Mouse (Mus musculus): ENCODE data around the gene Commd9. TPM values are rescaled to one million over a fixed set of nuclear protein-coding genes. Genes with fewer than 3 reads are reported as not detected.

Commd9 gene
- total RNA-seq, 2 experiments from 2014 or later: 38.0 to 38.6 TPM

DNA sequence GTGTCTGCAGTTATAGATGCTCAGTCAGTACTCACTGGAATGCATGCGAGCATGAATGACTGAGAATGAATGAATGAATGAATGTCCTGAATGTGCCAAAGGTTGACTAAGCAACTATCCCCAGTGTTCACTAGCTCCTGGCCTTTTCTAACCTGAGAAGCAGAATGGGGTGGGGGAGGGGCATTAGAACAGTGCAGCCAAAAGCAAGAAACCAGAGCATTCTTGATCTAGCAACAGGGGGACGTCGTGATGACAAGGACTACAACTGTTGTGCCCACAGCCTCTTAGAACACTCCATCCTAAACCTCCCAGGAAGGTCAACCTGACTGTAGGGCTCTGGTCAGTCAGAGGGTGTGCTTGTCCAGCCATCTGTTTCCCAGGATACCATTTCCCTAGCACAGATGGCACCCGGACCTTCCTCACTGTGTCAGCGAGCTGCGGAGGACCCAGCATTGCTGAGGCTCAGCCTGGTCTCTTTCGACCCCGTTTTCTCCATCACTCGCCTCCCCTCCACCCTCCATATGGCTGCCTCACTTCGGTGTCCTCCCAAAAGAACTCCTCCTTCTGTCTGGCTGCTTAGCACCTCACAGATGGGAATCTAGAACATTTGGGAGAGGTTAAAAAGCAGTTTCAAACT is 21.5 kb downstream of the Commd9 start:
- DNase-seq (ENCODE audit: low spot score in 2 of 2): peak; percentile 45 to 48

DNA sequence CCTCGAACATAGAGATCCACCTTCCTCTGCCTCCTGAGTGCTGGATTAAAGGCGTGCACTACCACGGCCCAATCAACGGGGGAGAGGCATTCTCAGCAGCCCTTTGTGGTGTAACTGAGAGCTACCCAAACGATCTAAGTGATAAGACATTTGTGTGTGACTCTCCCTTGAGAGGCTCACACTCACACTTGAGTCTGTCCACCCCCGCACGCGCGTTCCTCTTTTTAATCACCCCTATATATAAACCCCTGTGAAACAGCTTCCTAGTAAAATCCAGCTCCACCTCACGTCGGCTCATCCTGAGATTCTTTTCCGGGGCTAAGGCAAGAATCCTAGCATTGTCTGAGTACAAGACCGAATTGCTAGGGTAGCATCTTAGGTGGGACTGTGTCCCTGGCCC is 22.7 kb downstream of the Commd9 start:
- peak; percentile 54 for DNase-seq (ENCODE audit: low spot score in 2 of 2)

- DNase-seq (ENCODE audit: low spot score in 2 of 2): no peak
These were observed 23.5 kb downstream of the Commd9 start for GRCm38 (mm10) chr2:101909326-101910080.

DNA sequence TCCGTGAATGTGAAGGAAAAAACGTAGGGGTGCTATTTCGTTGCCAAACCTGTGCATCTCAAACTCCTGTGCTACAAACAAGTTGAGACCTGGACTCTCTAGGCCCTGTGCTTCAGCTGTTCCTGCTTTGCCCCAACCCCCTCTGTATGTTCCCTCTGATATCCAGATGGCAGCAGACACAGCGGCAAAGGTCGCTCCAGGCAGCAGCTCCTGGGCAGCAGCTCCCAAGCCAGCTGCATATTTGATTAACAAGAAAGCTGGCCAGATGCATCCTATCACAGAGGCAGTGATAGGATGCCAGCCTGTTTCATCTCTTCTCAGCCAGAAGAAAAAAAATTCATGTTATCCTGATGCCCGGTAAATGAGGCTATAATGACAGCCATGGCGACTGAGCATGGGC is 32.5 kb downstream of the Commd9 start:
- no peak for DNase-seq (ENCODE audit: low spot score in 2 of 2)

GRCm38 (mm10) chr2:101920136-101920554 is 34.1 kb downstream of the Commd9 start:
- no peak for DNase-seq (ENCODE audit: low spot score in 2 of 2)

DNA sequence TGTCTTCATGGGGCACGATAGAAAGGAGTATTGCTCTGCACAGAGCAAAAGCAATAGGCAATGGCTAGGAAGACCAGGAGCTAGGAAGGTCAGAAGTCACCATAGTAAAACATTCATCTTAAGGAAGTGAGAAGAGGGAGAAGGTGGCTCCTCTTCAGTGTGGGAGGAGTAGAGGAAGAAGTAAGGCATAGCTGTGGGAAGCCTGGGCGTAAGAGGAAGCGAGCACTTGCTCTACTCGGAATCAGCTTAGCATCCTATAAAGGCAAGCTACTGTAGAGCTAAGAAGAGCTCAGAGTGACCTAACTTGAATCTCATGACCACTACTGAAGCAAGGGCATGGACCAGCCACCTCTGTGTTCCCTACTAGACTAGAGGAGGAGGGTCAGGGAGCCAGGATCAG is 36.3 kb downstream of the Commd9 start:
- DNase-seq (ENCODE audit: low spot score in 2 of 2): no peak

DNA sequence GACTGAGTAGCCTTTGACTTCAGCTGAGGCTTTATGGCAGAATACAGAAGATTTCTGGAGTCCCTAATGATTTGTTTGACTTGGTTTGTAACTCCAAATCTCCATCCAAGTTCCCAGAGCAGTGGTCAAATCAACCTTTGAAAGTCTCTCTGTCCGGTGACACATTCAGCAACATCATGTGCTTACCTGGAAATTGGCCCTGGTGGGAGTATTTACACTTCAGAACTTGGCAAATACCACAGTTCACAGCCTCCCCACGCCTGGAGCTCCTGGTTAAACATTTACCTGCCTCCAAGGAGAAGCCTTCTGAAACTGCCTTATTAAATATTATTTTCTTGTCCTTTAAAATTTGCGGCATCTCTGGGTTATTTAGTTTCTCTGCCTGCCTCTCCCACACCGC is 37.1 kb downstream of the Commd9 start:
- no peak for DNase-seq (ENCODE audit: low spot score in 2 of 2)

- DNase-seq (ENCODE audit: low spot score in 2 of 2): no peak
These were observed 39.1 kb downstream of the Commd9 start for GRCm38 (mm10) chr2:101925183-101925582.

DNA sequence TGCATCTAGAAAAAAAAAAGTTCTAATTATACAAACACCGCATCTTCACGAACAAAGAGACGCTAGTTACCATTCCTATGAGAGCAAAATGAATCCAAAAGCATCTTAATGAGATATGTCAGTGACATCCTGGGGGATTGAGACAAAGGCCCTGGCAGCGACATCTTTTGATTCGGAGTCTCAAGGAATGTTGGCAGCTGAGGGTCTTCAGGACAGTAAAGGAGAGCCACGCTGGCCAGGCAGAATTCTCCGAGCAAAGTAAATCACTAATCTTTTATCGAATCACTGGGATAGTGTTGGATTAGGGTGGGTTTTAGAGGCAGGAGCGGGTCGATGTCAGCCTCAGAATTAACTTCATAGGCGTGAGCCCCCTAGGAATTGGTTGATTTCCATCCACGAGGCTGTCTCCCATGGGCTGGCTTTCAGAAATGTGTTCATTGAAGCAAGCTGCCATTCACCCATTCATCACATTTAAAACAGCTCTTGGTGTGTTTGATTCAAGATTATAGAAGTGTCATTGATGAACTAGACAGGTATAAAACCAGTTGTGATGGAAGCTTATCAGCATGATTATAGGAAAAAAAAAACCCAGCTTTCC is 39.6 kb downstream of the Commd9 start:
- no peak for DNase-seq (ENCODE audit: low spot score in 2 of 2)

GRCm38 (mm10) chr2:101932169-101932936 is 46.3 kb downstream of the Commd9 start:
- DNase-seq (ENCODE audit: low spot score in 2 of 2): peak in 1 of 2 experiments; percentile 8

GRCm38 (mm10) chr2:101933301-101933700 is 47.3 kb downstream of the Commd9 start:
- no peak for DNase-seq (ENCODE audit: low spot score in 2 of 2)

DNA sequence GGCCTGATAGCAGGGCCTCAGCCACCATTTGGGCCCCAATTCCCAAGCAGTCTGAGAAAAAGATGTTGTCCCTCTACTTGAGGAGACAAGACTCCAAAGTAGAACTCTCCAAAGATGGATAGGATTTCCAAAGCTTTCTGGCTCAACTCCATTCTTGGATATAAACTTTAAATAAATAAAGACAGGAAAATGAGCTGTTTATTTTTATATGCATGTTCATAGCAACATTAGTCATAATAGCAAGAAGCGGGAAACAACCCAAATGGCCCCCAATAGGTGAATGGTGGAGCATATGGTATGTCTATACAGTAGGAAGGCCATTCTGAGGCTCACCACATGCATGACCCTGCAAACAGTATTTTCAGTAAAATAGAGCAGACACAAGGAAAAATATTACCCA is 49.0 kb downstream of the Commd9 start:
- no peak for DNase-seq (ENCODE audit: low spot score in 2 of 2)

DNA sequence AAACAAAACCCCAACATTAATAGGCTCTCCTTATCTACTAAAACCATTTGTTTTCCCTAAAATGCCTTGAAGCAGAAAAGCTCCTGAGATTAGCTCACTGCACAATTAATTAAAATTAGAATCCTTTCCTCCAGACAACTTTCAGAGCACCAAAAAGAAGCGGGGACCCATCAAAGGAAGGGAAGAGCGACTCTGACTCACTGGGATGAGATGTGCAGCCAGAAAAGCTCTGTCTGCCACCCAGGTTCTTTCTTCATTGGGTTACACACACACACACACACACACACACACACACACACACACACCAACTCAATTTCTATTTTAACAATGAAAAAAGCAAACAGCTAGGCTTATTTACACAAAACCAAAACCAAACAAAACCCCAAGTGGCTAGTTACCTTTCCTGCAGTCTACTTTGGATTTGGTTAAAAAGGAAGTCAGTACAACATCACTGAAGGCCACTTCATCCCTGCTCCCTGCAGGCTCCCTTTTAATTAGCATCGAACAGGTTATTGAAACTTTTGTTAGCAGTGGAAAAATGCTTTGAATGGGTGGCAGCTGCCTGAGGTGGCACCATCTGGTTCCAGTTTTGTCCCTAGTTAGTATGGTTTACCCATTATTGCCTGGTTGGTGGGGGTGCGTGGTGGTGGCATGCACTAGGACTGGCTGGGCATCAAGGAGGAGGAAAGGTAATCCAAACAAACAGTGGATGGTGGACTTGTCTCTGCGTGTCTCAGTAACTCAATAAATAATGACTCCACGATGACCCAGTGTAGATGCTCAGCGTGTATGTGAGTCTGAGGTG is 64.9 kb downstream of the Commd9 start:
- no peak for DNase-seq (ENCODE audit: low spot score in 2 of 2)

Other genes starting within 250 kb of the Commd9 start
- gene Rag1, start 236.7 kb upstream of the Commd9 start, total RNA-seq (2021): under 1 TPM; 0.07 to 0.21 TPM
- gene B230118H07Rik, start 236.7 kb upstream of the Commd9 start, total RNA-seq (2021): 10 to 100 TPM; 29.5 to 34.2 TPM
- gene Traf6, start 207.8 kb upstream of the Commd9 start, total RNA-seq (2021): 10 to 100 TPM; 11.6 to 12.7 TPM
- 1 to 10 TPM; 7.7 to 8.1 TPM for gene Prr5l, start 3.2 kb upstream of the Commd9 start, total RNA-seq (2021)

Data from left cerebral cortex, adult 18-20 months (tissue).